Comparison of ENCODE assay signal across 14 mouse cellular contexts in the genomic region with DNA sequence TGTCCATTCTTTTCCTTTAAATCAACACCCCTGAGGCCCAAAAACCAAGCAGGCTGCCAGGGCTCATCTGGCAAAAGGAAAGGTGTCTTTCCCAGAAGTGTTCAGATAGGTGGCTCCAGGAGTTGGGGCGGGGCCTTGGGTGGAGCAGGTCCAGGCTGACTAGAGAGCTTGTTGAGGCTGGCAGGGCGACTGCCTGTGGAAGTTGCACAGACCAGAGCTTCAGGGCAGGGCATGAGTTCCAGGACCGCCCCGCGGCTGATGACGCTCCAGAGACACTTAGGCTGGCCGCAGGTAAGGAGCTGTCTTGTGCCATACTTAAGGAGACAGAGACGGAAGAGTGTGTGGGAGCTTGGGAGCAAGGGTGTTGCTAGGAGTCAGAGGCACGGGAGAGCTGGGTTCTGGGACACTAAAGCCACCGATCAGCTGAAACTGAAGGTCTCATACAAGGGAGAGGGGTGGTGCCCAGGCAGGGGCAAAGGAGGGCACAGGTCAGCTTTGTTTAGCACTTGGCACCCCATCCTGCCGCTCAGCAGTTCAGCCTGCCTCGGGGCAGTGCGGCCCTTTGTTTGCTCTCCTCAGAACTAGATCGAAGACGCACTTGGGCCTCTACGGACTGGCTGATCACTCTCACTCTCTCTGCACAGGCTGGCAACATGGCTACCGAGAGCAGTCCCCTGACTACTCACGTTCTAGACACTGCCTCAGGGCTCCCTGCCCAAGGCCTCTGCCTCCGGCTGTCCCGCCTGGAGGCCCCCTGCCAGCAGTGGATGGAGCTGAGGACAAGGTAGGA. TPM values are rescaled to one million over a fixed set of nuclear protein-coding genes. Genes with fewer than 3 reads are reported as not detected.
A peak's percentile ranks its signal among the peaks of the same experiment; 100 is the strongest.
DNase-seq lines count a peak whose midpoint lies in the region; ATAC-seq lines count a peak whose summit lies in the region.
"Had no signal": no experiment of that assay in that cellular context is flagged by ENCODE, and none has a peak within 500 bp of the region (broad histone marks: within the 10 kb centered on the region; RNA-seq: fewer than 3 reads in every experiment).

A gene (plus strand): TSS at position 51 of the 790 bp plus-strand sequence.

- DNase-seq in kidney, adult 11 months, result peak; percentile 68
- peak; percentile 41 for DNase-seq in embryonic facial prominence, embryonic 14.5 days (ENCODE audit: low spot score)
- DNase-seq in liver, embryonic 13.5 days, result no peak
- no peak for DNase-seq in heart, postnatal 36 days
- no peak for DNase-seq in heart, adult 8-10 months (ENCODE audit: low spot score)
- no peak for DNase-seq in cerebellum, adult 9-11 months

- intact Hi-C loops in heart, postnatal 36 days (cut with DNase I), result loop anchor here (10.0 kb wide), 1 partner anchor 760 kb away; no protein-coding TSS in a partner anchor

- H3K27ac ChIP-seq in kidney, embryonic 15.5 days, result no peak within 1 kb of the TSS
- H3K27ac ChIP-seq in embryonic facial prominence, embryonic 14.5 days (replicated peaks; ENCODE audit: low read depth, low read length), result no peak within 1 kb of the TSS
- H3K27ac ChIP-seq in liver, embryonic 13.5 days, result no peak within 1 kb of the TSS
- peak within 1 kb of the TSS; percentile 31; the same call in 1 of the 2 replicates for H3K27ac ChIP-seq in stomach, embryonic 15.5 days
- H3K27ac ChIP-seq: embryonic facial prominence, embryonic 12.5 days; kidney, postnatal 0 days; neural tube, embryonic 15.5 days had no signal

- H3K9me3 ChIP-seq in kidney, embryonic 15.5 days (replicated peaks), result no peaks in the 10 kb centered on the region
- no peaks in the 10 kb centered on the region for H3K9me3 ChIP-seq in embryonic facial prominence, embryonic 14.5 days (ENCODE audit: control insufficient read depth, low read length)
- H3K9me3 ChIP-seq in liver, embryonic 13.5 days (replicated peaks), result no peaks in the 10 kb centered on the region
- no peaks in the 10 kb centered on the region for H3K9me3 ChIP-seq in stomach, embryonic 15.5 days
- H3K9me3 ChIP-seq: embryonic facial prominence, embryonic 12.5 days; neural tube, embryonic 15.5 days had no signal

- H3K4me2 ChIP-seq in kidney, embryonic 15.5 days, result no peak within 1 kb of the TSS
- no peak within 1 kb of the TSS for H3K4me2 ChIP-seq in embryonic facial prominence, embryonic 14.5 days (ENCODE audit: low read depth, low read length)
- peak within 1 kb of the TSS; percentile 38 for H3K4me2 ChIP-seq in liver, embryonic 13.5 days
- H3K4me2 ChIP-seq in stomach, embryonic 15.5 days, result peak within 1 kb of the TSS; percentile 39
- H3K4me2 ChIP-seq: embryonic facial prominence, embryonic 12.5 days; heart, embryonic 11.5 days; neural tube, embryonic 15.5 days had no signal

- H3K27me3 ChIP-seq in kidney, embryonic 15.5 days, result peaks cover 8% of the 10 kb centered on the region; the same call in 1 of the 2 replicates
- no peaks in the 10 kb centered on the region; the same call in 1 of the 2 replicates for H3K27me3 ChIP-seq in embryonic facial prominence, embryonic 14.5 days (replicated peaks; ENCODE audit: control insufficient read depth, insufficient read depth, low read length)
- peaks cover 33% of the 10 kb centered on the region for H3K27me3 ChIP-seq in liver, embryonic 13.5 days
- no peaks in the 10 kb centered on the region for H3K27me3 ChIP-seq in stomach, embryonic 15.5 days (replicated peaks)
- H3K27me3 ChIP-seq: embryonic facial prominence, embryonic 12.5 days had no signal

- H3K4me1 ChIP-seq in kidney, embryonic 15.5 days, result no peaks in the 10 kb centered on the region
- no peaks in the 10 kb centered on the region for H3K4me1 ChIP-seq in embryonic facial prominence, embryonic 14.5 days (ENCODE audit: control insufficient read depth, insufficient read depth, low read length)
- H3K4me1 ChIP-seq in liver, embryonic 13.5 days (replicated peaks), result peaks cover 14% of the 10 kb centered on the region
- no peaks in the 10 kb centered on the region for H3K4me1 ChIP-seq in stomach, embryonic 15.5 days
- H3K4me1 ChIP-seq: embryonic facial prominence, embryonic 12.5 days; neural tube, embryonic 15.5 days had no signal

- no peak; the same call in 1 of the 2 replicates for ATAC-seq in kidney, embryonic 15.5 days (replicated peaks; ENCODE audit: low FRiP score)
- peak; percentile 34; the same call in 1 of the 2 replicates for ATAC-seq in embryonic facial prominence, embryonic 14.5 days (ENCODE audit: low read depth)
- ATAC-seq in liver, embryonic 13.5 days (ENCODE audit: low read depth), result peak; percentile 49
- peak; percentile 76 for ATAC-seq in stomach, embryonic 15.5 days (ENCODE audit: insufficient read depth, low FRiP score, low read depth)

- H3K36me3 ChIP-seq in kidney, embryonic 15.5 days, result no peaks in the 10 kb centered on the region
- no peaks in the 10 kb centered on the region for H3K36me3 ChIP-seq in embryonic facial prominence, embryonic 14.5 days (ENCODE audit: control insufficient read depth, insufficient read depth, low read length)
- H3K36me3 ChIP-seq in liver, embryonic 13.5 days, result no peaks in the 10 kb centered on the region
- no peaks in the 10 kb centered on the region for H3K36me3 ChIP-seq in stomach, embryonic 15.5 days
- H3K36me3 ChIP-seq: embryonic facial prominence, embryonic 12.5 days; neural tube, embryonic 15.5 days had no signal

- H3K9ac ChIP-seq in kidney, embryonic 15.5 days, result no peak within 1 kb of the TSS
- H3K9ac ChIP-seq in embryonic facial prominence, embryonic 14.5 days (ENCODE audit: low read depth, low read length), result peak within 1 kb of the TSS; percentile 34; the same call in 1 of the 2 replicates
- no peak within 1 kb of the TSS for H3K9ac ChIP-seq in liver, embryonic 13.5 days
- H3K9ac ChIP-seq in stomach, embryonic 15.5 days, result peak within 1 kb of the TSS; percentile 8; the same call in 1 of the 2 replicates
- H3K9ac ChIP-seq: embryonic facial prominence, embryonic 12.5 days; neural tube, embryonic 15.5 days had no signal

- no peak within 1 kb of the TSS for H3K4me3 ChIP-seq in kidney, embryonic 15.5 days (replicated peaks)
- H3K4me3 ChIP-seq in embryonic facial prominence, embryonic 14.5 days (ENCODE audit: low read depth, low read length), result no peak within 1 kb of the TSS
- H3K4me3 ChIP-seq in liver, embryonic 13.5 days (replicated peaks), result peak within 1 kb of the TSS; percentile 7
- peak within 1 kb of the TSS; percentile 19; the same call in 1 of the 2 replicates for H3K4me3 ChIP-seq in stomach, embryonic 15.5 days (replicated peaks)
- H3K4me3 ChIP-seq: embryonic facial prominence, embryonic 12.5 days; neural tube, embryonic 15.5 days had no signal

- 49% methylated on average over 20 of the region's 20 CpGs for WGBS in kidney, embryonic 15.5 days
- 23% methylated on average over 19 of the region's 20 CpGs for whole genome bisulfite sequencing in embryonic facial prominence, embryonic 14.5 days
- 46% methylated on average over 20 of the region's 20 CpGs for WGBS in liver, embryonic 13.5 days (ENCODE audit: insufficient replicate concordance)
- 39% methylated on average over 20 of the region's 20 CpGs for WGBS in stomach, embryonic 15.5 days

RNA-seq across cellular contexts. Expression of the gene that starts here (rescaled TPM):
- polyA plus RNA-seq in kidney, embryonic 15.5 days (2015; fragmentation: Nextera tagmentation; extraction: Ambion mirVana), result 0.62 and 0.82 TPM in 2 replicates
- 7.6 and 12.9 TPM in 2 replicates for polyA plus RNA-seq in embryonic facial prominence, embryonic 14.5 days (2014; fragmentation: Nextera tagmentation; extraction: Ambion mirVana)
- polyA plus RNA-seq in liver, embryonic 13.5 days (2015; fragmentation: Nextera tagmentation; extraction: Ambion mirVana), result 9.7 and 10.9 TPM in 2 replicates
- polyA plus RNA-seq in stomach, embryonic 15.5 days (2015; fragmentation: Nextera tagmentation; extraction: Ambion mirVana), result 13.9 and 23.4 TPM in 2 replicates
- total RNA-seq in heart, postnatal 36 days (2021), result 1 to 10 TPM in 1 of 2 experiments, under 1 TPM in 1; 0.44 to 1.2 TPM
- 1 to 10 TPM in 2 of 4 experiments, under 1 TPM in 2; 0.79 to 3.2 (median 1.4) TPM for total RNA-seq in heart, adult 8-10 months (2022)
- total RNA-seq: CH12.LX; megakaryocyte progenitor cell, adult 5-6 weeks had no signal
- polyA plus RNA-seq: heart, embryonic 11.5 days had no signal

Comparison
In these comparisons a context has a peak if more than half of its experiments do, and no peak if none do; other contexts are left out.
1. DNase-seq: peak in kidney, adult 11 months (single experiment) and embryonic facial prominence, embryonic 14.5 days (single experiment); none in liver, embryonic 13.5 days (single experiment), heart, postnatal 36 days (0 of 2), heart, adult 8-10 months (single experiment) and cerebellum, adult 9-11 months (single experiment).
2. H3K4me2 ChIP-seq: peak in liver, embryonic 13.5 days (single experiment) and stomach, embryonic 15.5 days (single experiment); none in kidney, embryonic 15.5 days (single experiment) and embryonic facial prominence, embryonic 14.5 days (single experiment).
3. H3K4me3 ChIP-seq: peak in liver, embryonic 13.5 days (single experiment) and stomach, embryonic 15.5 days (single experiment); none in kidney, embryonic 15.5 days (single experiment) and embryonic facial prominence, embryonic 14.5 days (single experiment).
4. H3K9ac ChIP-seq: peak in embryonic facial prominence, embryonic 14.5 days (single experiment) and stomach, embryonic 15.5 days (single experiment); none in kidney, embryonic 15.5 days (single experiment) and liver, embryonic 13.5 days (single experiment).